ENCODE assay signal across 8 mouse cellular contexts in the genomic region with DNA sequence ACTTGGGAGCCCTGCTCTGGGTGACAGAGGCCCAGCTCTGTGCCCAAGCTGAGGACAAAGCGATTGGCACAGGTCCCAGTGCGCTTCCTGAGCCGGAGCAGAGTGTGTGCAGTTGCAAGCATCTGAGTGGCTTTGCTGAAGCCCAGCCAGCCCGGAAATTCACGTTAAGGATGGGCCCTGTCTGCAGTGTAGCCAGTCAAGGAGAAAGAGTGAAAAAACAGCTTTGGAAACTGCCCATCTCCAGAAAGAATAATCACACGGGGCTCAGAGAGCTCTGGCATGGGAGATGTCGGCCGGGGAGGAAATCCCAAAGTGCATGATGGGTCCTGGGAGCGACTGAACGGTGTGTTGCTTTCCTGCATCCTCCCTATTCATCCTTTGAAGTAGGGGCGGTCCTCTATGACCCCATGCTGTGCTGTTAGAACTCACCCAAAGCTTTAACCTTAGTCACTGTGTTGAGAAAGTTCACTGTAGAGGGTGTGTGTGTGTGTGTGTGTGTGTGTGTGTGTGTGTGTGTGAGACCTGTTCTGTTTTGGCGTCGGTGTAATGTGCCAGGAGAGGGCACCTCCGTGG. TPM values are rescaled to one million over a fixed set of nuclear protein-coding genes. Genes with fewer than 3 reads are reported as not detected.
DNase-seq lines count a peak whose midpoint lies in the region; ATAC-seq and TF ChIP-seq lines count a peak whose summit lies in the region.

No protein-coding gene starts in this region.

- intact Hi-C loops in heart, adult 2 months (cut with DNase I): no loop called here

- H3K9me3 ChIP-seq in limb, embryonic 12.5 days: no peaks in the 10 kb centered on the region
- no peaks in the 10 kb centered on the region for H3K9me3 ChIP-seq in midbrain, postnatal 0 days (ENCODE audit: low read length)

- no peaks in the 10 kb centered on the region; the same call in 1 of the 2 replicates for H3K4me1 ChIP-seq in heart, adult 2 months (ENCODE audit: control insufficient read depth, insufficient read depth, low read length)
- peaks cover 13% of the 10 kb centered on the region for H3K4me1 ChIP-seq in limb, embryonic 12.5 days (replicated peaks)
- peaks cover 6% of the 10 kb centered on the region; the same call in 1 of the 2 replicates for H3K4me1 ChIP-seq in midbrain, postnatal 0 days (ENCODE audit: insufficient read depth, low read length)

- no peak for TF ChIP-seq CTCF in heart, adult 2 months (IDR thresholded peaks at IDR 0.05)
- TF ChIP-seq CTCF in midbrain, postnatal 0 days (IDR thresholded peaks at IDR 0.05): no peak

- no peak for TF ChIP-seq EP300 in heart, adult 2 months (IDR thresholded peaks at IDR 0.05; ENCODE audit: insufficient read depth, low read depth, low read length)

- WGBS in heart, adult 2 months: 19% methylated on average over 14 of the region's 14 CpGs
- WGBS in limb, embryonic 12.5 days: 43% methylated on average over 14 of the region's 14 CpGs
- WGBS in midbrain, postnatal 0 days: 23% methylated on average over 14 of the region's 14 CpGs

- peak overlapping the region; percentile 20; the same call in 1 of the 2 replicates for H3K4me3 ChIP-seq in heart, adult 2 months
- no peak overlapping the region for H3K4me3 ChIP-seq in limb, embryonic 12.5 days (replicated peaks)
- peak overlapping the region; percentile 14 for H3K4me3 ChIP-seq in midbrain, postnatal 0 days (ENCODE audit: low read depth, low read length)

- ATAC-seq in limb, embryonic 12.5 days (ENCODE audit: insufficient number of reproducible peaks, insufficient read depth, low FRiP score, low TSS enrichment, low read depth): no peak
- peak; percentile 84 for ATAC-seq in midbrain, postnatal 0 days (ENCODE audit: low FRiP score)

- DNase-seq in spleen, adult 18-20 months: peak; percentile 38 to 50
- DNase-seq in spleen, postnatal 14 days (ENCODE audit: low spot score in 2 of 2): no peak
- DNase-seq in embryo, embryonic 9.5 days (ENCODE audit: extremely low spot score): peak; percentile 5
- peak; percentile 58 to 71 for DNase-seq in heart, adult 2 months
- DNase-seq in kidney, adult 18-20 months: peak; percentile 61
- DNase-seq in midbrain, postnatal 0 days (ENCODE audit: low spot score): peak; percentile 94
- peak; percentile 43 for DNase-seq in telencephalon, adult 2 months (ENCODE audit: low read depth, low spot score)

- H3K36me3 ChIP-seq in heart, adult 2 months (ENCODE audit: control insufficient read depth, insufficient read depth, low read length): no peaks in the 10 kb centered on the region
- H3K36me3 ChIP-seq in limb, embryonic 12.5 days: no peaks in the 10 kb centered on the region
- no peaks in the 10 kb centered on the region for H3K36me3 ChIP-seq in midbrain, postnatal 0 days (ENCODE audit: insufficient read depth, low read length)

- H3K4me2 ChIP-seq in limb, embryonic 12.5 days: peak overlapping the region; percentile 17; the same call in 1 of the 2 replicates
- H3K4me2 ChIP-seq in midbrain, postnatal 0 days (ENCODE audit: low read depth, low read length, poor library complexity, severe bottlenecking): peak overlapping the region; percentile 45

- no peaks in the 10 kb centered on the region for H3K27me3 ChIP-seq in heart, adult 2 months (ENCODE audit: control insufficient read depth, insufficient read depth, low read length)
- H3K27me3 ChIP-seq in limb, embryonic 12.5 days: no peaks in the 10 kb centered on the region
- no peaks in the 10 kb centered on the region for H3K27me3 ChIP-seq in midbrain, postnatal 0 days (ENCODE audit: insufficient read depth, low read length)

- H3K27ac ChIP-seq in heart, adult 2 months: no peak overlapping the region
- H3K27ac ChIP-seq in limb, embryonic 12.5 days: no peak overlapping the region
- H3K27ac ChIP-seq in midbrain, postnatal 0 days (ENCODE audit: low read depth, low read length): peak overlapping the region; percentile 51

- H3K79me2 ChIP-seq in heart, adult 2 months (replicated peaks; ENCODE audit: control insufficient read depth, insufficient read depth, low read length): no peaks in the 10 kb centered on the region

- no peak for TF ChIP-seq POLR2A in heart, adult 2 months (IDR thresholded peaks at IDR 0.05; ENCODE audit: insufficient read depth, low read depth, low read length)

- H3K9ac ChIP-seq in heart, adult 2 months (ENCODE audit: low read depth, low read length): peak overlapping the region; percentile 10; the same call in 1 of the 2 replicates
- no peak overlapping the region for H3K9ac ChIP-seq in limb, embryonic 12.5 days (replicated peaks)
- peak overlapping the region; percentile 46 for H3K9ac ChIP-seq in midbrain, postnatal 0 days (replicated peaks; ENCODE audit: low read length, poor library complexity, severe bottlenecking)

RNA-seq across cellular contexts. Expression of a gene that starts 5.5 kb away (rescaled TPM):
- 1 to 10 TPM in 1 of 2 experiments, under 1 TPM in 1; 0.32 to 1.6 TPM for total RNA-seq in heart, adult 2 months (2021)
- polyA plus RNA-seq in heart, adult 2 months (2012; rRNA removed): 0.70 and 1.3 TPM in 2 replicates
- polyA plus RNA-seq in limb, embryonic 12.5 days (2016; fragmentation: Nextera tagmentation; extraction: Ambion mirVana): 0.16 and 0.82 TPM in 2 replicates
- total RNA-seq in midbrain, postnatal 0 days (2014; rRNA removed): 1.3 and 3.2 TPM in 2 replicates
- 0.58 and 0.60 TPM in 2 replicates for polyA plus RNA-seq in midbrain, postnatal 0 days (2015; fragmentation: Nextera tagmentation; extraction: Ambion mirVana)

Comparison
In these comparisons a context has a peak if more than half of its experiments do, and no peak if none do; other contexts are left out.
1. DNase-seq: peak in spleen, adult 18-20 months (2 of 2), embryo, embryonic 9.5 days (single experiment), heart, adult 2 months (2 of 2), kidney, adult 18-20 months (single experiment), midbrain, postnatal 0 days (single experiment) and telencephalon, adult 2 months (single experiment); none in spleen, postnatal 14 days (0 of 2).